Mouse (Mus musculus): ENCODE results near the gene Vamp8.

- TF ChIP-seq EP300 (IDR thresholded peaks at IDR 0.05; ENCODE audit: insufficient read depth, low read depth, low read length) (no peak), POLR2A (IDR thresholded peaks at IDR 0.05; ENCODE audit: insufficient read depth, low read length) (peak; percentile 54)
These were observed 45.4 kb downstream of the Vamp8 start, which contains the start of gene Usp39 for GRCm38 (mm10) chr6:72345074-72345567.

Data from ES-Bruce4 (cell line).